Mouse (Mus musculus): ENCODE results near the gene U2af1l4. TPM values are rescaled to one million over a fixed set of nuclear protein-coding genes. Genes with fewer than 3 reads are reported as not detected.

The U2af1l4 gene
- 85.2 and 111 TPM in 2 replicates for polyA plus RNA-seq (2012)

- TF ChIP-seq GATA1 (IDR thresholded peaks at IDR 0.05; ENCODE audit: low read length), result no peak
These were observed at the start of gene U2af1l4, which contains the start of the genes Gm49396 and Psenen for GRCm38 (mm10) chr7:30563117-30563905. Gene U2af1l4 (plus strand): TSS chr7:30563301. Gene Gm49396 (plus strand): TSS chr7:30563344. Gene Psenen (minus strand): TSS chr7:30563627.

DNA sequence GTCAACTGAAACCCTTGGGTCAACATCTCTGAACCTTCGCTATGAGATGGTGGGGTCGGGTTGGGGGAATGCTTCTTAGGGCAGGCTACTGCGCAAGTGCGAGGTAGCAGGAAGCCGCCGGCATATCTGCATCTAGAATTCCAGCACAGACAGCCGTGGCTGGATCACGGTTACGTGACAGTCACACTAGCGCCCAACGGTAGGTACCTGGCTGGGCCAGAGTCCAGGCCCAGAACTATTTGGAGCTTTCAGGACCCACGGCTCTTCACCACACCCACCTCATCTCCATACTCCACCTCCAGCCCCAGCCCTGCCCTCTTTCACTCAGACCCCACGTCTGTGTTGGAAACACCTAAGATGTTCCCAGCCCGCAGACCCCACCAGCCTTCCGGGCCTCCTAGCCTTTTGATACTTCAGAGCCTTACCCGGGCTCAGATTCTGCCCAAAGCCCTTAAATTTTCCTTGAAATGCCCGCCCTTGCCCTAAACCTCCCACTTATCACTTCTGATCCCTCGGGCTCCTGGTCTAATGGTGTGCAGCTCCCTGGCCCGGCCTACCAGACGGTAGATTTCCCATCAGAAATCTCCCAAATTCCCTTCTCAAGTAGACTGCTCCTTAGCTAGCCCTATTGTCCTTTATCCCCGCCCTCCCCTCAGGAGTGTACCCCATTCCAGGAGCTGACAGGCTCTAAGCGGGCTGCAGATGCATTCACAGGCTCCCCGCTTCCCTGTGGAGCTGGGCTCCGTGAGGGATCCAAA is 47.9 kb upstream of the U2af1l4 start:
- TF ChIP-seq GATA1 (IDR thresholded peaks at IDR 0.05; ENCODE audit: low read length), result no peak

DNA sequence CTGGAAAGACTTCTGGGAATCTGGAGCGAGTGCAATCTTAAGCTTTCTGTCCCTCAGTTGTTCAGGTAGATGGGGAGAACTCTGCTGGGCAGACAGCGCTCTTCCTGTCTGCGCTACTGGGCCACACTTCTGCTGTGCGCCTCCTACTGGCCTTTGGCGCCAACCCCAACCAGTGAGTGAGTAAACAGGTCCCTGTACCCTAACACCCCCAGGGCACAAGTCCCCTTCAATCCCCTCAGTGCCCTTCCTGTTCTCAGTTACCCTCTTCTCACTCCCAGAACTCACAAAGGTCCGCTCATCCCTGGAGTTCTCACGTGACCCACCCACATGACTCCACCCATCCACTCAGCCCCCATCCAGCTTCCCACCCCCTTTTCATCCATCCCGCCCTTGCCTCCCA is 44.8 kb upstream of the U2af1l4 start:
- no peak for TF ChIP-seq GATA1 (IDR thresholded peaks at IDR 0.05; ENCODE audit: low read length)

DNA sequence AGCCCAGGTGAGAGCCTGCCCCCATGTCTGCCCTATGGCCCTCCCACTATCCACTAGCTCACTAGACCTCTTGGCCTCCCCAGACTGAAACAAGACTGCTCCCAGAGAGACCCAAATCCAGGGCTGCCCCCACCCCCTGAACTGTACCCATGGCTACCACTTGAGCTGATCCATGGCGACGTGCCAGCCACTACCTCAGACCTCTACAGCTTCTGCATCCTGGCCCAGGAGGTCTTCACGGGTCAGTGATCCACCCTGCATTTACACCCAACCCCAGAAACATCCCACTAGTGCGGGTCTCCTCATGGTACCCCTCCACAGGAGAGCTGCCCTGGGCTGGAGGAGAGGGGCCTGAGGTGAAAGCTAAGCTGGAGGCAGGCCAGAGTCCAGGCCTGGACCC is 42.7 kb upstream of the U2af1l4 start:
- TF ChIP-seq GATA1 (IDR thresholded peaks at IDR 0.05; ENCODE audit: low read length), result no peak

GRCm38 (mm10) chr7:30520856-30521255 is 42.2 kb upstream of the U2af1l4 start:
- no peak for TF ChIP-seq GATA1 (IDR thresholded peaks at IDR 0.05; ENCODE audit: low read length)

DNA sequence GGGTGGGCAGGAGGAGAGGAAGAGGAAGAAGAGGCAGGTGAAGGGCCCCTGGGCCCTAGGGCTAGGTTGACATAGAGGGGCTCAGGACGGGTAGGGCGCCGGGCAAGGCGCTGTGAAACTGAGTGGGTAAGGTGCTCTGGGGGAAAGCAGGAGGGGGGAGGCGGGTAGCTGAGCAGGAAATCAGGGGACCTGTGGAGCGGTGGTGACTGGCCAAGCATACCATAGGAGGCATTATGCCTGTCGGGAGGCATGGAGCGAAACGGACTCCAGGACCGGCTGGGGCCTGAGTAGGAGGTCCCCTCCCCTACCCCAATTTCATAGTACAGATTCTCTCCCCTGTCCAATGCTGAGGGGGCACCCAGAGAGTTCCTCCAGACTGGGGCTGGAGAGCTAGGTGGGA is 40.2 kb upstream of the U2af1l4 start:
- TF ChIP-seq GATA1 (IDR thresholded peaks at IDR 0.05; ENCODE audit: low read length), result no peak

DNA sequence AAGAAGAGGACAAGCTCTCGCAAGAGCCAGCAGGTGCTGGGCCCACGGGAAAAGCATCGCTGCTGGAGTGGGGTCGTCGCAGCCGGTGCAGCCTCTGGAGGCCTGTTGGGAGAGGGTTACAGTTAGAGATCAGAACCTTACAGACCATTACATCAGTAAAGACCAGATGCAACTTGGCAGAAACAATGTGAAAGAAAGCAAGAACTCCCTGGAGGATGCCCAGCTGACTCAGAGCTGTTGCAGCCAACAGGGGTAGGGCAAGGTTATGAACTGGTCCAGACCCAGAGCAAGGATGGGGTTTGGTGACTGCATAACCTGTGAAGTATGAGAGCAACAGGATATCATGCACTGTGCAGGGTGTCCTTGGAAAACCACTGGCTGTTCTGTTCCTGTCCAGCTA is 38.6 kb upstream of the U2af1l4 start:
- no peak for TF ChIP-seq GATA1 (IDR thresholded peaks at IDR 0.05; ENCODE audit: low read length)

- TF ChIP-seq GATA1 (IDR thresholded peaks at IDR 0.05; ENCODE audit: low read length), result no peak
These were observed 37.1 kb upstream of the U2af1l4 start for GRCm38 (mm10) chr7:30525954-30526353.

DNA sequence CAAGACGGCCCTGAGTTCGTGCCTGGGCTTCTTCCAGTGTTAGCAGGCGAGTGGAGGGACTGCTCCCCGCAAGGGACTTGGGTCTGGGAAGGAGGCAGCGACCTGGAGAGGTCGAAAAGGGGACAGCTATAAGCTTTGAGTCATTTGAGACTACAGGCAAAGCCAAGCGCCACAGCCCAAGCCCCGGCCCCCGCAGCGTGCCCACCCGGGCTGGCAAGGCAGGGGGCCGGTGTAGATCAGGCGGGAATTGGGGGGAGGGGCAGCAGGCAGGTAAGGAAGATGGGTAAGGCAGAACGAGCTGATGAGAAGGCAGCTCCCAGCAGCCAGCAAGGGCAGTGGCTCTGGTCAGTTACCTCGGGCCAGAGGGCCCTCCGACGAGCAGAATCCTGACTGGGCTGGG is 36.7 kb upstream of the U2af1l4 start:
- TF ChIP-seq GATA1 (IDR thresholded peaks at IDR 0.05; ENCODE audit: low read length), result no peak

GRCm38 (mm10) chr7:30526981-30527380 is 36.1 kb upstream of the U2af1l4 start:
- TF ChIP-seq GATA1 (IDR thresholded peaks at IDR 0.05; ENCODE audit: low read length), result no peak

GRCm38 (mm10) chr7:30531291-30531815 is 31.7 kb upstream of the U2af1l4 start:
- no peak for TF ChIP-seq GATA1 (IDR thresholded peaks at IDR 0.05; ENCODE audit: low read length)

DNA sequence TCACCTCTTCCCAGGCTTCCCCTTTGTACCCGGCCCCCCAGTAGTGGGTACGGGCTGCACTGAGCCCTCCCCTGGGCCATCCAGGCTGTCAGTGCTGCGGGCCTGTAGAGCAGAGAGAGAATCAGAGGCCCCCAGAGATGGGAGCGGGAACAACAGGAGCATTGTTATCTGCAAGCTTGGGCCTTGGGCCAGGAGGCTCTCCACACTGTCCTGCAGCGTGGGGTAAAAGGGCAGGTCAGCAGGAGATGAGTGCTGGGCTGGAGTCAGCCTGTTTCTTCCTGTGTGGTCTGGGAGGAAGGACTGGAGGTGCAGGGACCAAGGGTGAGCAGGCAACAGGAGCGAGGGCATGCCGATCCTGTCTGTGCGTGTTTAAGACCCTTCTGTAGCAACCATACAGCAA is 30.2 kb upstream of the U2af1l4 start:
- TF ChIP-seq GATA1 (IDR thresholded peaks at IDR 0.05; ENCODE audit: low read length), result no peak

DNA sequence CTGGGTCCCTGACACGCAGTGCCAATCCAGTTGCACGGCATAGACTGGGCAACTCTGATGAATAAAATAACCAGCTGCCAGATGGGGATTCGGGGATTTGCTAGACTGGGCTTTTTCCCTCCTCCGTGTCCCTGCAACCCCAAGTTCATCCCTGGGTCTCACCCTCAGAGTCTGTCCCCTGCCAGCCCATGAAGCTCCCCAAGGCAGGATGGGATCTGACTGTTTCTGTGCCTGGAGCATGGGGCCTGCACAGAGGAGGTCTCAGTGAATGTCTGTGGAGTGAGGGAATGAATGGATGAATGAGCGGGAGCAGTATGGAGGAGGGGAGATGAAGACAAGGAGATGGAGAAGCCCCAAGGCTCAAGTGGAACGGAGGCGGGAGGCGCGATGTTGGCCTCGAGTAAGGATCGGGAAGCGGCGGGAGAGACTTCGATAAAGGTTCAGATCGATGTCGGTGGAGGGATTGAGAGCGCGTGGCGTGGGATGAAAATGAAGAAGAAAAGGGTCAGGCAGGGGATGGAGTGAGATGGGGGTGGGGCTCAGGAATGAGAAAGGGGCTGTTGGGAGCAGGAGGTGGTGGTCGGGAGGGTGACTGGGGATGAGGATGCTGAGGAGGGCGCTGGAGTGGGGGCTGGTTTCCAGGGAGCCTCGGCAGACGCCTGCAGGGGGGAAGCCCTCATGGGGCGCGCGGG is 29.0 kb upstream of the U2af1l4 start:
- no peak for TF ChIP-seq GATA1 (IDR thresholded peaks at IDR 0.05; ENCODE audit: low read length)

GRCm38 (mm10) chr7:30534633-30535577 is 28.2 kb upstream of the U2af1l4 start, which contains the start of gene Arhgap33:
Gene Arhgap33 (minus strand): TSS chr7:30535060.
- no peak for TF ChIP-seq GATA1 (IDR thresholded peaks at IDR 0.05; ENCODE audit: low read length)

DNA sequence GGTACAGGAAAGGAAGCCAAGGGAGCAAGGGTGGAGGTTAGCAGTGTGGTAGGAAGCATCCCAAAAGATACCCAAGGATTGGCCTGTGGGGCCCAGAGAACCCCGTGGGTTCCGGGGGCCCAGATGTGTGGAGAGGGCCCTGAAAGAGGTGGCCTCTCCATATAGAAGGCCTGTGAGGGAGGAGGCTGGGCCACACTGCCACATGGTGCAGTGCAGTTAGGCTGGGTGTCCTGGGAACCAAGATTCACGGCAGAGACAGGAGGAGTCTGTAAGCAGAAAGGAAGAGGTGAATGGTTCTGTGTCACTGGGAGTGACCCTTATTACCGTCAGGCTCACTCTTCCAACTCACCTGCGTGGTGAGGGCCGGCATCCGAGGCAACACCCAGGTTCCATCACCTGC is 22.5 kb upstream of the U2af1l4 start:
- no peak for TF ChIP-seq GATA1 (IDR thresholded peaks at IDR 0.05; ENCODE audit: low read length)

Data from G1E-ER4 (cell line).